Mouse (Mus musculus): ENCODE measurements around the gene Capzb. TPM values are rescaled to one million over a fixed set of nuclear protein-coding genes. Genes with fewer than 3 reads are reported as not detected.

Gene Capzb
- total and polyA plus RNA-seq, 3 experiments: 103 to 354 TPM; not detected in 1

DNA sequence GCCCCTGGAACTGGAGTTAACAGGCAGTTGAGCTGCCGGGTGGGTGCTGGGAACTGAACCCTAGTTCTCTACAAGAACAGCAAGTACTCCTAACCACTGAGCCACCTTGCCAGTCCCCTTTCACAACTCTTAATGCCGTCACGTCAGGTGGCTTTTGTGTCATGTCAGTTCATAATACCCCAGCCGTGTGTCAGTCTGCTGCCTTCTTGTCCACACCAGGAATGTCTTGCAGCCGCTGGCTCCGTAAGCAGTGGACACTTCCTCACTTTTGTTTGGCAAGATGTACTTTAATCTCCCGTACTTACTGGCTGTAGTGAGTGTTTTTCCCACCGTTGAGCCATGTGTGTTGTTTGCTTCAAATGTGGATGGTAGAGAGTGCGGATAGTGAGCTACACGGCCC is 20.4 kb downstream of the Capzb start:
- H3K27ac ChIP-seq (ENCODE audit: control insufficient read depth, low read depth, low read length): no peak overlapping the region
- peaks cover 3 to 11% of the 10 kb centered on the region in 2 experiments; a peak in 3 of 4 replicates for H3K4me1 ChIP-seq (ENCODE audit: control insufficient read depth in 1 of 2, insufficient read depth in 2 of 2, low read length in 2 of 2)

DNA sequence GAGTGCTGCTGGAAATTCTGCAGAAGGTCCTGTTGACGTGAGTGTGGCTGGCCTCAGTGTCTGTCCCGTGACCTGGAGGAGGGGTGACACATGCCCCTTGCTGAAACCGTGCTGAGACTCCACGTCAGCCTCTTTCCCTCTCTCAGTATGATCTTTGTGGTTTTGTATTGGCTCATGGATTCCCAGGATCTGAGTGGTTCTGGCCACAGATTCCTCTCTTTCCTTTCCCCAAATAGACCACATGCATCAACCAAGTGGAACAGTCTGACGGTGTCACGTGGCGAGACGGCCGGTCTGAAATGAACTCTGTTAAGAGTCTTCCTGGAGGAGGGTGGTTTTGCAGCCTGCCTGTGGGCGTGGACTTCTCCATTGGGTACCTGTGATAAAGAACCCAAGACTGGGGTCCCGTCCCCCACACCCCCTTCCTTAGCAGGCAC is 21.3 kb downstream of the Capzb start:
- H3K4me3 ChIP-seq (ENCODE audit: control insufficient read depth in 1 of 2, insufficient read depth in 1 of 2, low read depth in 2 of 2, low read length in 2 of 2): no peak overlapping the region
- peaks cover 48% of the 10 kb centered on the region for H3K79me2 ChIP-seq (ENCODE audit: control insufficient read depth, insufficient read depth, low read length, poor library complexity)
- no peak for TF ChIP-seq GABPA (IDR thresholded peaks at IDR 0.05; ENCODE audit: low read depth, low read length)
- TF ChIP-seq E2F4 (IDR thresholded peaks at IDR 0.05; ENCODE audit: borderline replicate concordance, low read depth, low read length): no peak
- no peak for TF ChIP-seq MAZ (IDR thresholded peaks at IDR 0.05; ENCODE audit: low read depth, low read length)
- no peak for TF ChIP-seq SIN3A (IDR thresholded peaks at IDR 0.05; ENCODE audit: low read length)
- TF ChIP-seq MAX (IDR thresholded peaks at IDR 0.05; ENCODE audit: low read length): no peak
- TF ChIP-seq USF1 (IDR thresholded peaks at IDR 0.05; ENCODE audit: low read depth, low read length): no peak
- TF ChIP-seq MYB (IDR thresholded peaks at IDR 0.05; ENCODE audit: low read depth, low read length): no peak
- no peak for TF ChIP-seq BHLHE40 (IDR thresholded peaks at IDR 0.05; ENCODE audit: borderline replicate concordance, low read depth, low read length)
- no peak for TF ChIP-seq ELF1 (IDR thresholded peaks at IDR 0.05; ENCODE audit: low read depth, low read length)
- TF ChIP-seq SMC3 (IDR thresholded peaks at IDR 0.05; ENCODE audit: low read depth, low read length): no peak
- TF ChIP-seq POLR2A (IDR thresholded peaks at IDR 0.05; ENCODE audit: control insufficient read depth in 1 of 2, insufficient read depth in 1 of 2, low read depth in 1 of 2, low read length in 2 of 2, poor library complexity in 1 of 2): no peak
- H3K27ac ChIP-seq (ENCODE audit: control insufficient read depth, low read depth, low read length): no peak overlapping the region
- H3K36me3 ChIP-seq (ENCODE audit: control insufficient read depth in 1 of 2, insufficient read depth in 2 of 2, low read length in 2 of 2): peaks cover 2 to 3% of the 10 kb centered on the region in 2 experiments; a peak in 2 of 4 replicates
- no peak overlapping the region for H3K9ac ChIP-seq (ENCODE audit: control insufficient read depth, low read depth, low read length, poor library complexity, severe bottlenecking)
- no peaks in the 10 kb centered on the region for H3K9me3 ChIP-seq (replicated peaks; ENCODE audit: insufficient read depth, low read length)
- no peaks in the 10 kb centered on the region for H3K27me3 ChIP-seq (ENCODE audit: control insufficient read depth in 1 of 2, insufficient read depth in 2 of 2, low read length in 2 of 2)
- peaks cover 3% of the 10 kb centered on the region in 2 experiments; a peak in 1 of 4 replicates for H3K4me1 ChIP-seq (ENCODE audit: control insufficient read depth in 1 of 2, insufficient read depth in 2 of 2, low read length in 2 of 2)
- DNase-seq (ENCODE audit: low read depth, low spot score): no peak

More for the DNA sequence above, 20.4 kb downstream of the Capzb start:
- no peaks in the 10 kb centered on the region for H3K27me3 ChIP-seq (ENCODE audit: control insufficient read depth in 1 of 2, insufficient read depth in 2 of 2, low read length in 2 of 2)
- no peak for DNase-seq (ENCODE audit: low read depth, low spot score)
- H3K9me3 ChIP-seq (replicated peaks; ENCODE audit: insufficient read depth, low read length): no peaks in the 10 kb centered on the region
- no peak overlapping the region for H3K9ac ChIP-seq (ENCODE audit: control insufficient read depth, low read depth, low read length, poor library complexity, severe bottlenecking)
- peaks cover 3 to 8% of the 10 kb centered on the region in 2 experiments for H3K36me3 ChIP-seq (ENCODE audit: control insufficient read depth in 1 of 2, insufficient read depth in 2 of 2, low read length in 2 of 2)
- TF ChIP-seq CTCF (IDR thresholded peaks at IDR 0.05 in 2 of 3, conservative IDR thresholded peaks at IDR 0.05 in 1 of 3; ENCODE audit: control insufficient read depth in 1 of 3, insufficient read depth in 1 of 3, low read depth in 2 of 3, low read length in 3 of 3, poor library complexity in 1 of 3, severe bottlenecking in 1 of 3) (no peak), KAT2A (conservative IDR thresholded peaks at IDR 0.05; ENCODE audit: low read depth, low read length) (no peak), TCF12 (IDR thresholded peaks at IDR 0.05; ENCODE audit: low read depth, low read length) (no peak), BHLHE40 (IDR thresholded peaks at IDR 0.05; ENCODE audit: borderline replicate concordance, low read depth, low read length) (no peak), POLR2AphosphoS5 (IDR thresholded peaks at IDR 0.05; ENCODE audit: borderline replicate concordance, low read depth, low read length) (no peak), GABPA (IDR thresholded peaks at IDR 0.05; ENCODE audit: low read depth, low read length) (no peak), MAX (IDR thresholded peaks at IDR 0.05; ENCODE audit: low read length) (no peak), UBTF (IDR thresholded peaks at IDR 0.05; ENCODE audit: borderline replicate concordance, insufficient read depth, low read depth, low read length) (no peak), EP300 (IDR thresholded peaks at IDR 0.05; ENCODE audit: low read depth in 1 of 2, low read length in 2 of 2) (no peak), CHD1 (IDR thresholded peaks at IDR 0.05; ENCODE audit: low read depth, low read length) (no peak), NELFE (IDR thresholded peaks at IDR 0.05; ENCODE audit: low read depth, low read length) (no peak), ZMIZ1 (IDR thresholded peaks at IDR 0.05; ENCODE audit: low read depth, low read length) (no peak), JUND (IDR thresholded peaks at IDR 0.05; ENCODE audit: low read depth, low read length) (no peak), TBP (IDR thresholded peaks at IDR 0.05; ENCODE audit: low read depth, low read length) (no peak), MXI1 (IDR thresholded peaks at IDR 0.05; ENCODE audit: low read depth, low read length) (no peak), GATA1 (IDR thresholded peaks at IDR 0.05; ENCODE audit: low read depth, low read length) (no peak)
- H3K79me2 ChIP-seq (ENCODE audit: control insufficient read depth, insufficient read depth, low read length, poor library complexity): peaks cover 50% of the 10 kb centered on the region
- no peak overlapping the region for H3K4me3 ChIP-seq (ENCODE audit: control insufficient read depth in 1 of 2, insufficient read depth in 1 of 2, low read depth in 2 of 2, low read length in 2 of 2)
